In genomic region chr16:75287150-75287549, GRCm38 (mm10) we compare ENCODE assay signal across 32 mouse cellular contexts.
"Had no signal": no experiment of that assay in that cellular context is flagged by ENCODE, and none has a peak within 500 bp of the region (broad histone marks: within the 10 kb centered on the region; RNA-seq: fewer than 3 reads in every experiment).

No protein-coding gene starts in this region.

- DNase-seq: left cerebral cortex, postnatal 4 days; liver; liver, embryonic 13.5 days; liver, postnatal 0 days; lung, adult 18-20 months; lung, adult 2 months; lung, embryonic 14.5 days; lung, postnatal 10 days; lung, postnatal 14 days; lung, postnatal 36 days; lung, postnatal 4 days; midbrain, embryonic 14.5 days had no signal

- H3K27me3 ChIP-seq: limb, embryonic 12.5 days; limb, embryonic 13.5 days; limb, embryonic 15.5 days; liver, embryonic 12.5 days; liver, embryonic 13.5 days; liver, embryonic 15.5 days; lung, embryonic 15.5 days; megakaryocyte, embryonic 14.5 days; midbrain, embryonic 12.5 days; midbrain, embryonic 13.5 days; midbrain, embryonic 15.5 days; neural tube, embryonic 12.5 days had no signal

- H3K9me3 ChIP-seq: limb, embryonic 10.5 days; limb, embryonic 12.5 days; limb, embryonic 13.5 days; limb, embryonic 15.5 days; liver, embryonic 12.5 days; liver, embryonic 13.5 days; liver, embryonic 15.5 days; lung, embryonic 15.5 days; megakaryocyte, embryonic 14.5 days; midbrain, embryonic 10.5 days; midbrain, embryonic 12.5 days; midbrain, embryonic 13.5 days; midbrain, embryonic 15.5 days; neural tube, embryonic 12.5 days had no signal

- H3K4me1 ChIP-seq: limb, embryonic 10.5 days; limb, embryonic 12.5 days; limb, embryonic 13.5 days; limb, embryonic 15.5 days; liver, embryonic 12.5 days; liver, embryonic 13.5 days; liver, embryonic 15.5 days; lung, embryonic 15.5 days; megakaryocyte, embryonic 14.5 days; midbrain, embryonic 10.5 days; midbrain, embryonic 12.5 days; midbrain, embryonic 13.5 days; midbrain, embryonic 15.5 days; neural tube, embryonic 12.5 days had no signal

- ATAC-seq: liver, embryonic 12.5 days; liver, postnatal 0 days; lung, postnatal 0 days; midbrain, embryonic 13.5 days; midbrain, embryonic 15.5 days; midbrain, embryonic 16.5 days had no signal

- H3K9ac ChIP-seq: limb, embryonic 12.5 days; limb, embryonic 13.5 days; limb, embryonic 15.5 days; liver, embryonic 12.5 days; liver, embryonic 13.5 days; liver, embryonic 14.5 days; liver, embryonic 15.5 days; liver, postnatal 0 days; lung, embryonic 14.5 days; lung, embryonic 15.5 days; midbrain, embryonic 12.5 days; midbrain, embryonic 13.5 days; midbrain, embryonic 15.5 days; neural tube, embryonic 12.5 days had no signal

- H3K27ac ChIP-seq: limb, embryonic 10.5 days; limb, embryonic 12.5 days; limb, embryonic 13.5 days; limb, embryonic 15.5 days; liver, embryonic 12.5 days; liver, embryonic 13.5 days; liver, embryonic 14.5 days; liver, embryonic 15.5 days; lung, embryonic 15.5 days; macrophage; midbrain, embryonic 10.5 days; midbrain, embryonic 12.5 days; midbrain, embryonic 13.5 days; midbrain, embryonic 15.5 days; neural tube, embryonic 12.5 days had no signal

- H3K36me3 ChIP-seq: limb, embryonic 10.5 days; limb, embryonic 12.5 days; limb, embryonic 13.5 days; limb, embryonic 15.5 days; liver, embryonic 12.5 days; liver, embryonic 13.5 days; liver, embryonic 15.5 days; lung, embryonic 15.5 days; midbrain, embryonic 10.5 days; midbrain, embryonic 12.5 days; midbrain, embryonic 13.5 days; midbrain, embryonic 15.5 days; neural tube, embryonic 12.5 days had no signal

- H3K4me3 ChIP-seq: limb, embryonic 10.5 days; limb, embryonic 12.5 days; limb, embryonic 13.5 days; limb, embryonic 15.5 days; liver, embryonic 12.5 days; liver, embryonic 13.5 days; liver, embryonic 15.5 days; lung, embryonic 15.5 days; megakaryocyte, embryonic 14.5 days; midbrain, embryonic 10.5 days; midbrain, embryonic 12.5 days; midbrain, embryonic 13.5 days; midbrain, embryonic 15.5 days; myocyte; neural tube, embryonic 12.5 days had no signal

- H3K4me2 ChIP-seq: limb, embryonic 12.5 days; limb, embryonic 13.5 days; limb, embryonic 15.5 days; liver, embryonic 11.5 days; liver, embryonic 12.5 days; liver, embryonic 13.5 days; liver, embryonic 15.5 days; lung, embryonic 14.5 days; lung, embryonic 15.5 days; midbrain, embryonic 11.5 days; midbrain, embryonic 12.5 days; midbrain, embryonic 13.5 days; midbrain, embryonic 15.5 days; neural tube, embryonic 12.5 days had no signal
